Mouse (Mus musculus) stomach, postnatal 0 days (tissue): Measurements from ENCODE around the gene Col5a1. TPM values are rescaled to one million over a fixed set of nuclear protein-coding genes. Genes with fewer than 3 reads are reported as not detected.
A peak's percentile ranks its signal among the peaks of the same experiment; 100 is the strongest.

ENCODE experiments used
- ATAC-seq: fragments of 200-750 bp; cut with Nextera tagmentation; 2 replicates; pipeline ENCODE4 v1.8.0; 2017; ENCODE audit not compliant: low FRiP score, low TSS enrichment
- DNase-seq: peaks from one replicate; pipeline ENCODE4 v3.0.0-alpha.2; 2016; ENCODE audit warnings: low spot score
- H3K27ac ChIP-seq: fragments of 300-500 bp; sonication (generic); replicated peaks from 2 replicates; pipeline ENCODE4 v1.5.1; 2014; ENCODE audit warnings: mild to moderate bottlenecking, control low read depth
- H3K27me3 ChIP-seq: fragments of 300-500 bp; sonication (generic); 2 replicates; pipeline ENCODE4 v1.6.1; 2014; ENCODE audit warnings: low read length; ENCODE audit not compliant: control insufficient read depth, insufficient read depth
- H3K36me3 ChIP-seq: fragments of 300-500 bp; sonication (generic); 2 replicates; pipeline ENCODE4 v1.6.1; 2014; ENCODE audit warnings: low read length, mixed read lengths; ENCODE audit not compliant: control insufficient read depth, insufficient read depth
- H3K4me1 ChIP-seq: fragments of 300-500 bp; sonication (generic); replicated peaks from 2 replicates; pipeline ENCODE4 v1.6.1; 2014; ENCODE audit warnings: antibody characterized with exemption; ENCODE audit not compliant: control insufficient read depth, insufficient read depth
- H3K4me2 ChIP-seq: fragments of 300-500 bp; sonication (generic); replicated peaks from 2 replicates; pipeline ENCODE4 v1.6.1; 2014; ENCODE audit warnings: low read depth, mild to moderate bottlenecking, control low read depth, moderate library complexity
- H3K4me3 ChIP-seq: fragments of 300-500 bp; sonication (generic); 2 replicates; pipeline ENCODE4 v1.5.1; 2014; ENCODE audit warnings: low read depth, low read length, control low read depth
- H3K9ac ChIP-seq: fragments of 300-500 bp; sonication (generic); 2 replicates; pipeline ENCODE4 v1.6.1; 2014; ENCODE audit warnings: mild to moderate bottlenecking, low read length, control low read depth, mixed read lengths
- H3K9me3 ChIP-seq: fragments of 300-500 bp; sonication (generic); 2 replicates; pipeline ENCODE4 v1.6.1; 2016; ENCODE audit warnings: low read length; ENCODE audit not compliant: control insufficient read depth
- CTCF ChIP-seq: IDR thresholded peaks from 2 replicates; pipeline ENCODE4 v1.5.1; 2016; ENCODE audit warnings: antibody characterized with exemption, low read depth, mild to moderate bottlenecking, moderate library complexity
- EP300 ChIP-seq: optimal IDR thresholded peaks from 2 replicates; pipeline ENCODE3; 2016; ENCODE audit warnings: antibody characterized with exemption
- WGBS: fragments of 180-500 bp; shearing (Covaris S2); extraction: QIAGEN DNeasy Blood & Tissue Kit; methylation state at CpG from one replicate; pipeline ENCODE4 v1.1.7; 2014; 5-methylcytosine and 5-hydroxymethylcytosine counted together
- polyA plus RNA-seq: library from polyadenylated mRNA; unstranded; fragments of >200 nt; fragmentation: Nextera tagmentation; extraction: Ambion mirVana; gene quantifications from 2 replicates; pipeline ENCODE4 v1.2.1, GENCODE M21; 2015

Gene Col5a1
- polyA plus RNA-seq, 1 experiment from 2014 or later = 69.2 TPM

GRCm38 (mm10) chr2:28034011-28034710 lies 147.9 kb downstream of the Col5a1 start:
- Histone ChIP-seq H3K4me3 (no peak overlapping the region), H3K36me3 (peaks cover 2% of the 10 kb centered on the region; the same call in 1 of the 2 replicates), H3K4me1 (0 out of 2 replicates have a peak, but pooled peaks cover 2% of the 10 kb centered on the region), H3K9me3 (no peaks in the 10 kb centered on the region), H3K27ac (no peak overlapping the region), H3K9ac (no peak overlapping the region), H3K27me3 (no peaks in the 10 kb centered on the region), H3K4me2 (no peak overlapping the region)
- WGBS = 83% methylated on average over 13 of the region's 13 CpGs
- TF ChIP-seq CTCF (no peak), EP300 (no peak)
- DNase-seq (no peak), ATAC-seq (no peak)

- ATAC-seq (no peak), DNase-seq (no peak)
- Histone ChIP-seq H3K4me1 (0 out of 2 replicates have a peak, but pooled peaks cover 2% of the 10 kb centered on the region), H3K9me3 (no peaks in the 10 kb centered on the region), H3K4me3 (no peak overlapping the region), H3K36me3 (no peaks in the 10 kb centered on the region; the same call in 1 of the 2 replicates), H3K9ac (no peak overlapping the region), H3K4me2 (no peak overlapping the region), H3K27me3 (no peaks in the 10 kb centered on the region), H3K27ac (no peak overlapping the region)
- TF ChIP-seq CTCF (no peak), EP300 (no peak)
- WGBS = 77% methylated on average over 13 of the region's 13 CpGs
These were observed 150.6 kb downstream of the Col5a1 start for GRCm38 (mm10) chr2:28036788-28037187.

GRCm38 (mm10) chr2:28037505-28038390 lies 151.5 kb downstream of the Col5a1 start:
- H3K27ac ChIP-seq = no peak overlapping the region
- H3K9ac ChIP-seq = no peak overlapping the region
- 0 out of 2 replicates have a peak, but pooled peaks cover 2% of the 10 kb centered on the region for H3K4me1 ChIP-seq
- no peaks in the 10 kb centered on the region for H3K36me3 ChIP-seq
- no peaks in the 10 kb centered on the region for H3K27me3 ChIP-seq
- DNase-seq (no peak), ATAC-seq (no peak)
- H3K9me3 ChIP-seq = no peaks in the 10 kb centered on the region
- TF ChIP-seq EP300 = no peak
- H3K4me3 ChIP-seq = no peak overlapping the region
- H3K4me2 ChIP-seq = no peak overlapping the region
- 37% methylated on average over 12 of the region's 12 CpGs for WGBS

- Histone ChIP-seq H3K4me1 (0 out of 2 replicates have a peak, but pooled peaks cover 2% of the 10 kb centered on the region), H3K9ac (no peak overlapping the region), H3K36me3 (no peaks in the 10 kb centered on the region), H3K4me2 (no peak overlapping the region), H3K9me3 (no peaks in the 10 kb centered on the region), H3K27ac (no peak overlapping the region), H3K27me3 (no peaks in the 10 kb centered on the region), H3K4me3 (no peak overlapping the region)
- 66% methylated on average over 14 of the region's 14 CpGs for WGBS
- DNase-seq (no peak), ATAC-seq (peak; percentile 16; the same call in 1 of the 2 replicates)
- no peak for TF ChIP-seq CTCF
- TF ChIP-seq EP300 = no peak
These were observed 152.3 kb downstream of the Col5a1 start for GRCm38 (mm10) chr2:28038391-28039096.

- H3K27ac ChIP-seq = no peak overlapping the region
- no peak for TF ChIP-seq CTCF
- TF ChIP-seq EP300 = no peak
- no peaks in the 10 kb centered on the region for H3K9me3 ChIP-seq
- H3K36me3 ChIP-seq = no peaks in the 10 kb centered on the region
- H3K4me1 ChIP-seq = 0 out of 2 replicates have a peak, but pooled peaks cover 2% of the 10 kb centered on the region
- 94% methylated on average over 10 of the region's 10 CpGs for WGBS
- no peak overlapping the region for H3K4me2 ChIP-seq
- no peak overlapping the region for H3K9ac ChIP-seq
- H3K27me3 ChIP-seq = no peaks in the 10 kb centered on the region
- ATAC-seq (no peak), DNase-seq (no peak)
- H3K4me3 ChIP-seq = no peak overlapping the region
These were observed 153.6 kb downstream of the Col5a1 start for GRCm38 (mm10) chr2:28039647-28040325.
